Mouse (Mus musculus): ENCODE results near the gene Ankdd1a. TPM values are rescaled to one million over a fixed set of nuclear protein-coding genes. Genes with fewer than 3 reads are reported as not detected.

Ankdd1a gene
- 0.35 to 0.63 TPM (median 0.35 TPM) in 3 of 4 replicates, not detected in the other for total RNA-seq (2023; ENCODE audit: inconsistent age)

DNA sequence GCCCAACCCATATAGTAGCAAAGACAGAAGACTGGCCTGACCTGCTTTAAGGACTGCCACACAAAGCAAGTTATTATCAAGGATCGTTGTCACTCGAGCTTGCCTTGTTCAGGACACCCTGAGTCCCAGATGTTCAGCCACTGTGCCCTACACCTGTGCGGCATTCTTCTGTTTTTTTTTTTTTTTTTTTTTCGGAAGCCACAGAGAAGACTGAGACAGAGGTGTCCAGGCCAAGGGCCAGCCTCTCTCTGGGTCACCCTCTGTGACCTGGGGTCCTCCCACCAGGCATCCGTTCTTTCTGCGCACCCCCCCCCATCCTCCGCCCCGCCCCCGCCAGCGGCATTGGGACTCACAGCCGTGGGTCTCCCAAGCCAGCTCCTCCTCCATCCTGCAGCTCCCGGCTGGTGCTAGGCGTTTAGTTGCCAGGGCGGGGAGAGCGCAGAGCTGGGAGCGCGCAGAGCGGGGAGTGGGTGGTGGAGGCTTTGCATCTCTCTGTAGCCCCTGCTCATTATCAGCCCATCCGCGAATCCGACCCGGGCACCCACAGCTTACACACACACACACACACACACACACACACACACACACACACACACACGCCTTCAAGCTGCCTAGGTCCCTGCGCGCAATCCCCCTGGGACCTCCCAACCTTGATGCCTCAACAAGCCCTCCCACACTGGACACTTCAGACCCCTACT, at the start of gene Ankdd1a:
TSS of gene Ankdd1a (minus strand) at position 387 of the 698 bp plus-strand sequence.

DNA sequence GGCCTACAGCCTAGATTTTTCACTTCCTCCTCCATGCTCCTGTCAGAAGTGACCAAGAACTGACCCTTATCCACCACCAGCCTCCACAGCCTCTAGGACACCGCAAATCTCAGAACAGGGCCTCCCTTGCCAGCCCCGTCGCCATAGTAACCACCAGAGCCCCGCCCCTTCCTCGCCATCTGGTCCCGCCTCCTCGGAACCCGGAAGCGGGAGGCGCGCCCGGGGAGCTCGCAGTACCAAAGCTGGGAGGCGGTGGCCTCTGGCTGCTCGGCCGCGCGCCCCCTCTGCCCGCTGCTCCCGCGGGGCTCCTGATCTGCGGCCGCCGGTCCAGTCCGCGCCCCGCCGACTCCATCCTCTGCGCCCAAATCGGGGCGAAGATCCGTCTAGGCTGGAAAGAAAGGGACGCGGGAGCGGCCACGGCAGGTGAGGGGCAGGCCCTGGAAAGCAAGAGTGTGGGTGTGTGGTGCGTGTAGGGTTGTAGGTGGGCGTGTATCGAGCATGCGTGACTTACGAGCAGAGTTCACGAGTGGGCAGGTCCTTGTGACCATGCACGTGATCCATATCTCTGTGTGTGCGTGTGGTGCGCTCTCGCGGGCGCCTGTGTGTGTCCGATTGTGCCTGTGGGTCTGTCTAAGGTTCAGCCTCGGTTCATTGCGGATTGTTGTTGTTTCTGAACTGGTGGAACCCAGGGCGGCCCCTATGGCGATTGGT, 59.1 kb downstream of the Ankdd1a start, which contains the start of gene Spg21:
TSS of gene Spg21 (plus strand) at position 216 of the 711 bp plus-strand sequence.

Other genes starting within 250 kb of the Ankdd1a start
- gene Clpx, start 225.9 kb downstream of the Ankdd1a start, total RNA-seq (2023; ENCODE audit: inconsistent age), result 30.2 to 36.2 TPM (median 31.7 TPM) in 4 replicates
- gene Pdcd7, start 174.1 kb downstream of the Ankdd1a start, total RNA-seq (2023; ENCODE audit: inconsistent age), result 21.5 to 25.0 TPM (median 21.9 TPM) in 4 replicates
- 0.63 to 1.8 TPM in 2 of 4 replicates, not detected in the others for gene Ubap1l, start 159.2 kb downstream of the Ankdd1a start, total RNA-seq (2023; ENCODE audit: inconsistent age)
- gene Kbtbd13, start 128.5 kb downstream of the Ankdd1a start, total RNA-seq (2023; ENCODE audit: inconsistent age), result not detected in 4 replicates
- 0.21 to 0.26 TPM in 2 of 4 replicates, not detected in the others for gene Rasl12, start 121.7 kb downstream of the Ankdd1a start, total RNA-seq (2023; ENCODE audit: inconsistent age)
- not detected in 4 replicates for gene Slc51b, start 97.2 kb downstream of the Ankdd1a start, total RNA-seq (2023; ENCODE audit: inconsistent age)
- 21.0 to 25.7 TPM (median 22.2 TPM) in 4 replicates for gene Mtfmt, start 84.4 kb downstream of the Ankdd1a start, total RNA-seq (2023; ENCODE audit: inconsistent age)
- 63.2 to 69.7 TPM (median 65.7 TPM) in 4 replicates for gene Spg21, start 59.2 kb downstream of the Ankdd1a start, total RNA-seq (2023; ENCODE audit: inconsistent age)
- gene Plekho2, start 59.8 kb upstream of the Ankdd1a start, total RNA-seq (2023; ENCODE audit: inconsistent age), result 176 to 199 TPM (median 188 TPM) in 4 replicates
- 0.57 to 1.3 TPM (median 0.77 TPM) in 4 replicates for gene Pif1, start 67.0 kb upstream of the Ankdd1a start, total RNA-seq (2023; ENCODE audit: inconsistent age)
- 0.32 TPM in 1 of 4 replicates, not detected in the others for gene Rbpms2, start 109.5 kb upstream of the Ankdd1a start, total RNA-seq (2023; ENCODE audit: inconsistent age)
- gene Oaz2, start 147.8 kb upstream of the Ankdd1a start, total RNA-seq (2023; ENCODE audit: inconsistent age), result 20.8 to 34.0 TPM (median 28.4 TPM) in 4 replicates

All from B cell, adult (primary cell).